Comparison of ENCODE assay signal across 35 mouse cellular contexts in genomic region chr16:9011077-9011476, GRCm38 (mm10).
"Had no signal": no experiment of that assay in that cellular context is flagged by ENCODE, and none has a peak within 500 bp of the region (broad histone marks: within the 10 kb centered on the region; RNA-seq: fewer than 3 reads in every experiment).

No protein-coding gene starts in this region.

- H3K27me3 ChIP-seq: heart, embryonic 12.5 days; heart, embryonic 13.5 days; heart, embryonic 15.5 days; intestine, embryonic 15.5 days; kidney, embryonic 15.5 days had no signal

- H3K4me3 ChIP-seq: heart, embryonic 10.5 days; heart, embryonic 12.5 days; heart, embryonic 13.5 days; heart, embryonic 15.5 days; hindbrain, embryonic 10.5 days; hindbrain, embryonic 12.5 days; hindbrain, embryonic 13.5 days; hindbrain, embryonic 15.5 days; intestine, embryonic 15.5 days; kidney, embryonic 15.5 days; layer of hippocampus, adult 2 months had no signal

- H3K27ac ChIP-seq: heart, embryonic 10.5 days; heart, embryonic 13.5 days; heart, embryonic 15.5 days; hindbrain, embryonic 10.5 days; hindbrain, embryonic 12.5 days; hindbrain, embryonic 13.5 days; hindbrain, embryonic 14.5 days; hindbrain, embryonic 15.5 days; hindbrain, postnatal 0 days; intestine, embryonic 15.5 days; kidney, embryonic 15.5 days; kidney, postnatal 0 days; layer of hippocampus, adult 2 months had no signal

- H3K4me1 ChIP-seq: heart, embryonic 13.5 days; hindbrain, embryonic 12.5 days; hindbrain, embryonic 13.5 days; intestine, embryonic 15.5 days; kidney, embryonic 15.5 days had no signal

- DNase-seq: heart, postnatal 10 days; heart, postnatal 14 days; heart, postnatal 36 days; heart, postnatal 4 days; kidney, adult 11 months; kidney, adult 18-20 months; kidney, adult 2 months; kidney, adult 8-10 months; kidney, adult 9 months; kidney, postnatal 10 days; kidney, postnatal 14 days; kidney, postnatal 25 days; kidney, postnatal 36 days; kidney, postnatal 4 days; layer of hippocampus, adult 9-11 months; layer of hippocampus, postnatal 36 days had no signal

- H3K9ac ChIP-seq: heart, embryonic 12.5 days; heart, embryonic 13.5 days; heart, embryonic 15.5 days; hindbrain, embryonic 12.5 days; hindbrain, embryonic 13.5 days; hindbrain, embryonic 14.5 days; hindbrain, embryonic 15.5 days; intestine, embryonic 15.5 days; kidney, embryonic 15.5 days had no signal

- H3K4me2 ChIP-seq: heart, embryonic 11.5 days; heart, embryonic 12.5 days; heart, embryonic 13.5 days; heart, embryonic 15.5 days; hindbrain, embryonic 12.5 days; hindbrain, embryonic 13.5 days; hindbrain, embryonic 14.5 days; hindbrain, embryonic 15.5 days; intestine, embryonic 15.5 days; kidney, embryonic 15.5 days had no signal

- H3K36me3 ChIP-seq: heart, embryonic 10.5 days; heart, embryonic 12.5 days; heart, embryonic 13.5 days; heart, embryonic 15.5 days; hindbrain, embryonic 10.5 days; hindbrain, embryonic 12.5 days; hindbrain, embryonic 13.5 days; hindbrain, embryonic 15.5 days; intestine, embryonic 15.5 days; kidney, embryonic 15.5 days had no signal

- H3K9me3 ChIP-seq: heart, embryonic 10.5 days; heart, embryonic 12.5 days; heart, embryonic 13.5 days; heart, embryonic 15.5 days; hindbrain, embryonic 10.5 days; hindbrain, embryonic 12.5 days; hindbrain, embryonic 13.5 days; hindbrain, embryonic 15.5 days; intestine, embryonic 15.5 days; kidney, embryonic 15.5 days had no signal

- ATAC-seq: hindbrain, embryonic 16.5 days; hindbrain, postnatal 0 days; inflammation-experienced regulatory T-cells, adult 6 months; intestine, embryonic 15.5 days; intestine, embryonic 16.5 days; intestine, postnatal 0 days had no signal
